Mouse (Mus musculus) spleen, postnatal 14 days (tissue): Measurements from ENCODE around the gene Csnk1e.

Experiments used
- DNase-seq, 2 experiments: peaks; one replicate each; pipeline ENCODE4 v3.0.0; 2021 to 2022; ENCODE audit warnings: low spot score in 2 of 2

The Csnk1e gene

DNA sequence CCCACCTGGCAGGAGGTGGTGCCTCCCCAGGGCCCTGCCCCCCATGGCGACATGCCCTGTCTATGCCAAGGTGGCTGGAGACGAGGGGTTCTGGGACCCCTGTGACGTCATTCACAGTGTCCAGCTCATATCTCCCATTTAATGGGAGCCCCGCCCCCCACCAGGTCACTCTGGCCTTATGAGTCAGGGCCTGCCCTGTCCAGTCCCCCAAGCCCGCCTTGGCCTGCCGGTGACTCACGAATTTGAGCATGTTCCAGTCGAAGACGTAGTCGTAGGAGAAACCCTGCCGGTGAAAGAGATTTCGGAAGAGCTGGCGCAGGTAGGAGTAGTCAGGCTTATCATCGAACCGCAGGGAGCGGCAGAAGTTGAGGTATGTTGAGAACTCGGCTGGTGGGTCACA lies 30.8 kb downstream of the Csnk1e start:
- no peak for DNase-seq

DNA sequence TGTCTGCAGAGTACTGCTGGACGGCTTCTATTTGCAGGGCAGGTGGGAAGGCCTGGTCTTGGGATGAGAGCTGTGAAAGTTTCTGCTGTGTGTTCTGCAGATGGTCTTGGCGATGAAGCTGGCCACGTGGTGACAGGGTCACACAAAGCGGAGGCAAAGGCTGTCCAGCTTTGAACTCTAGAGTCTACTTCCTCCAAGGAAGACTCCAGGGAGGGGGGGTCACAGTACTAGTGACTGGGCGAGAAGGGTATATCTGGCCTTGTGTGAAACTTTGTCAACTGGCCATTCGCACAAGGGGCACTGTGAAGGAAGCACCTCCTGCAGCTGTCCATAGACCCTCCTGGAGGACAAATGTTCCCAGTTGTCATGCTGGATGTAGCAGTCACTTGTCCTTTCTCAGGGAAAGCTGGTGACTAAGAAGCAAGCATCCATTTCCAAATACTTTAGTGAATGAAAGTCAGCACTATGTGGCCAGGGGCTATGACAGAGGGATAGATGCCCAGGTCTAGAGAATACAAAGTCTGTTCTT lies 32.6 kb downstream of the Csnk1e start:
- DNase-seq: no peak

DNA sequence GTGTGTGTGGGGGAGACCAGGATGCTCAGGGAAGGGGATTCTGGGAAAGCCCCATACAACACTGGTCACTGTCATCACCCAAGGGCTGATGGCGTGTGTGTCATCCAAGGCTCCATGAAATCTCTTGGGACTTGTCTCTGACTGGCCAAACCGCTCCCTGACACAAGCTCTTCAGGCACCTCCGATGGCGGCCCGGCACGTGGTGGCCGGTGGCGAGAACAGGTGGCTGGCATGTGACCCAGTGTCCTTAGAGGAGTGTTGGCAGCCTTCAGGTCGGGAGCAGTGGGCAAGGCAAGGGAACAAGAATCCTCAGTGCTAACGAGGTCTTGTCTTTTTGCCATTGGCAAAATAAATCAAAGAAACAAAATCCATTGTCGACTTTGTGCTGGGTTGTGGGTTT lies 36.7 kb downstream of the Csnk1e start:
- DNase-seq: no peak

DNA sequence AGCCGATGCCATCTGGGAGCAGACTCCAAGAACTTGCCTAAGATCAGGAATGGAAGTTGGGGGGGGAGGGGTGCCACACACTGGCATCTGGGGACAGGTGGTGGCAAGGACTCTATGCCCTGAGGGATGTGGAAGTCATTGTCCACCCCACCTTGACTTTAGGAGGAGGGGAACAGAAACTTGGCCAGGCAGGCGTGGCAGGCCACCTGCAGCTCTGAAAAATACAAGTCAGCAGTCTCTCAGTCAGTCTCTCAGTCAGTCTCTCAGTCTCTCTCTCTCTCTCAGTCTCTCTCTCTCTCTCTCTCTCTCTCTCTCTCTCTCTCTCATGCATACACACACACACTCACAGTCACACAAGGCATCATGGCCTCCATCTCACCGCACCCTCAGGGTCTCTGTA lies 37.1 kb downstream of the Csnk1e start:
- DNase-seq: no peak

DNA sequence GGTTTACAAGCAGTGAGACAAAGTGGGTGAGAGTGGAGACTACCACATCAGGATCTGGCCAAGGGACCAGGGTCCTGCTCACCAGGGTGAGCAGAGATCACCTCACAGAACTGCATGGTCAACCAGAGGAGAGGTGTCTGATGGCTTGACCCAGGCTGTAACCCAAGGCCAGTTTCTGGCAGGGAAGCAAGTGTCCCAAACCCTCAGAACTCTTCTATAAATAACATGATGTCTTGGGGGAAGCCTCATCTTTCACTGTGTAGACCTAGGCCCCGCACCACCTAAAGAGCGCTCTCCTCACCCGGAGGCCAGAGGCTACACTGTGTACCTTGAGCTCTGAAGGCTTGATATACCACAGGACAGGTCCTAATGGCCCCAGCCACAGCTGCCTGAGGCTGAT lies 38.0 kb downstream of the Csnk1e start:
- no peak for DNase-seq

DNA sequence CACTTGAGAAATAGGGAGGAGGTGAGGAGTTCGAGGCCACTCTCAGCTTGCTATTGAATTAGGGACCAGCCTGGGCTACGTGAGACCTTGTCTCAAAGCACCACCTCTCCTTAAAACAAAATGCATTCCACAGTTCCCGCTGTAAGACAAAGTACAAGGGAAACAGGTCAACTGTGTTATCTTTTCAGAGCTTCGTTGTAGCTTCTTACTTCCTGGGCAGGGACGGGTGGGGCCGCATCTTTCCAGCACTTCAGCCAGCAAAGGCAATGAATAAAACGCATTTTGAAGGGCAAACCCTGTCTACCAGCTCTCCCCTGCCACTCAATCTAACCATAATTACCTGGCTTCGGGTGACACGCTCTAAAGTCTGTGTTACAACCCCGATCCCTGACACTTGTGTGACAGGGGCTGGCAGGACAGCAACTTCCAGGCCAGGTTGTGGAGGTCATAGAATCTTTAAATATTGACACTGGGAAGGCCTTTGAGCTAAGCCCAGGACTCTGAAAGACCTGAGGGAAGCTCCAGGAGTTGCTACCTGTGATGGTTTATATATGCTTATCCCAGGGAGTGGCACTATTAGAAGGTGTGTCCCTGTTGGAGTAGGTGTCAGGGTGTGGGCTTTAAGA lies 38.8 kb downstream of the Csnk1e start:
- no peak for DNase-seq

DNA sequence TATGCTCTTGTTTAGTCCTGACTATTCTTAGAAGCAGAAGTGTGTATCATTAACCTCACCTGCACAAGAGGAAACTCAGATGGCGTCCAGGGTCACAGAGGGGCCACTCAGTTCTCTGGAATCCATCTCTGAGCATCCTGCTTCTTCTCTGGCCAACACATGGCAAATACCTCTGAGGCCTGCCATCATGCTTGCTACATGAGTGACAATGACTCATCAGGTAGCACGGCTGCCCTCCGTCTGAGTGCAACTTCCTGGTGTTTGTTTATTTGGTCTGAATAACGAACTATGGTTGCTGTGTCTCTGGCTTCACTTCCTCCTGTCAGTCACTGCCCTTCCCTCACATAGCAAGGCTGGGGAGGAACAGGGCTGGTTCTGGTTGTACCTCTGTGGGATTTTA lies 40.9 kb downstream of the Csnk1e start:
- no peak for DNase-seq

DNA sequence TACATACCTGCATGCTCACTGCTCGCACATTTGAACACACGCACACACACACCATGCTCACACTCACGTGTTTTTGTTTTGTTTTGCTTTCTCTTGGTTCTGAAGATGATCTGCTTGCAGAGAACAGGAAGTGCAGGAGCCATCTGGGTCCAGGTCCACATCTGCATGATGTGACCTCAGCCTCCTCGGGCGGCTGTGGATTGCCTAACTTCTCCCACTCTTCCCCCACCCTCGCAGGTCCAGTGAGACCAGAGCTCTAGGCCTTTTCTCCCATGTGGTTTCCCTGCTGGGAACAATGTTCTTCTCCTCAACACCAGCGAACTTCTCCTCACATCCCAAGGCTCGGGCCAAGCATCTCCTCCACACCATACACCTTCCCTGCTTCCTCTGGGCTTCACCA lies 41.6 kb downstream of the Csnk1e start:
- DNase-seq: no peak

DNA sequence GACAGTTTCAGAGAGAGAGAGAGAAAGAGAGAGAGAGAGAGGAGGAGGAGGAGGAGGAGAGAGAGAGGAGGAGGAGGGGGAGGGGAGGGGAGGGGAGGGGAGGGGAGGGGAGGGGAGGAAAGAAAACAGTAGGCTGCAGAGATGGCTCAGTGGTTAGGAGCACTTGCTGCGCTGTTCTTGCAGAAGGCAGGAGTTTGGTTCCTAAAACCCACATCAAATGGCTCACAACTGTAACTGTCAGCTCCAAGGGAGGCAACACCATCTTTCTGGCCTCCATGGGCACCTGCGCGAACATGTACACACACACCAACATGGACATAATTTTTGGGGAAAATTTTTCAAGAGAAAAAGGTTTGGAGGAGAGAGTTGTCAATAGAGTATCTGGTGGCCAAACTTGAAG lies 42.2 kb downstream of the Csnk1e start:
- no peak for DNase-seq

DNA sequence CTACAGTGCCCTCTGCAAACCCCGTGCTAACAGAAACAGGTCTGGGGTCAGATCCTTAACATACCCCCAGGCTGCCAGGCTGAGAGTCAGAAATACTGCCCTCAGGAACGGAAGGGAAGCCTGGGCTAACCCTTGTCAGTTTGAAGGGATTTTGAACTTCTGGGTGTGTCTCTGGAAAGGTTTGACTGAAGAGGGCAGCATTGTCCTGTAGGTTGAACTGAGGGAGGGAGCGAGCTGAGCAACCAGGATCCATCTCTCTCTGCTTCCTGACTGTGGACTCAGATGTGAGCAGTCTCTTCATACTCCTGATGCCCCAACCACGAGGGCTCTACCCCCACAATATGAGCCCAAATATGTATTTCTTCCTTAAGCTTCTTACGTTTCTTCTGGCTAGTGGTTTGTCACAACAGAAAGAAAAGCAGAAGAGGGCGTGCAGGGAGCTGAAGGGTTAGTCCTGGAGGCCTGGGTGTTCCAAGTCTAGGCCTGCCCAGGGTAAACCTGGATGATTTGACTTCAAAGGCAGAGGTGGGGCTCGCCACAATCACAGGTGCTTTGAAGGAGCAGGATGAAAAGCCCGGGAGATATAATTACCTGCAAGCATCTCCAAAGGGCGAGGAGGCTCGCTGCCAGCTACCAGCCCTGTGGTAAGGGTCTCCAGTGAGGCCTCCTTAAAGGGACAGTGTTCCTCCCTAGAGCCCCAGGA lies 43.9 kb downstream of the Csnk1e start:
- DNase-seq: no peak

DNA sequence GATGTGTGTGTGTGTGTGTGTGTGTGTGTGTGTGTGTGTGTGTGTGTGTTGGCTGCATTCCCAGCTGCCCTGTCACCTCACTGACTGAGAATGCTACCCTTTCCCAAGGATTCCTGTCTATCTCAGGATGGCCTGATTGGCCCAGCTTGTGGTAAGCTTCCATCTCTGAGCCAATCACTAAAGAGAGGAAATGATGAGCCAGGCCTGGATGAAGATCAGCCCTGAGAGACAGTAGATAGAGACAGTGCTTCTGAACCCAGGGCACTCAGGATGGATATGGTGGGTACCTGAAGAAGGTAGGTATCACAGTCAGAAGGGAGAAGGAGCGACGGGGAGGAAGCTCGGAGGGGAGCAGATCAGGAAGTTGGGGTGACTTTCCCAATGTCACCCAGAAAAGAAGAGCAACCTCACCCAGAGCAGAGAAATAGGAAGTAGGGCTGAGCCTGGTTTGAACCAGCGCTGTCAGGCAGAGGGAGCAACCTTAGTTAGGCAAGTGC lies 46.2 kb downstream of the Csnk1e start:
- no peak for DNase-seq

DNA sequence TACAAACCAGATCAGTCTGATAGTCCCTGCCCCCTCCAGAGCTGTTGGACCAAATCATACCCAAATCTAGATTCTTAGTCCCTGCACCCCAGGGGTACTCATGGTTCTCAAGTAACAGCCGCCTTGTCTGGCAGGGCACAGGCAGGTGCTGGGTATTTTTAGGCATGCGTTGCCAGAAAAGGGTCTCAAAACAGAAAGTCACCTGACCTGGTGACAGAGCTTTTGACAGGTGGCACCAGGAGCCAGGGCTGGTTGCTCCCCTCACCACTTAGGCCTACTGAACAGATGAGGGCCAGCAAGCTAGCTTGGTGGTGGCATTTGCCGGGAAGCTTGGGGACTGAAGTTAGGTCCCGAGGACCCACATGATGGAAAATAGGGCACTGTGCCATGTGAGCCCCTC lies 48.8 kb downstream of the Csnk1e start:
- DNase-seq: no peak

DNA sequence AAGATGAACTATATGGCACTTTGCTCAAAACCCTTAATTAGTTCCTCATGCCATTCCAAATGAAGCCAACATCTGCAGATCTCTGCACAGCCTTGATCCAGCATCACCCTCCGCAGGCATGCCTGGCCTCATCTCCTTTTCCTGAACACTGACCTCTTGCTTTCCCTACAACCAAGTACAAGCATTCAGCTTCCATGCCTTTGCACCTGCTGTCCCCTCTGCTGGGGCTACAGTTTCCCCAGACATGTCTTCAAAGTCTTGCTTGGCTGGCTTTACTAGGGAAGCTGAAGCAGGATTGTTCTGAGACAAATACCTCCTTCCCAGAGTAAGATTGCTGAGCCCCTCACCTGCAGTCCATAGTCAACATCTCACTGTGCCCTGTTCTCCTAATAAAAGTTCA lies 51.1 kb downstream of the Csnk1e start:
- no peak for DNase-seq

DNA sequence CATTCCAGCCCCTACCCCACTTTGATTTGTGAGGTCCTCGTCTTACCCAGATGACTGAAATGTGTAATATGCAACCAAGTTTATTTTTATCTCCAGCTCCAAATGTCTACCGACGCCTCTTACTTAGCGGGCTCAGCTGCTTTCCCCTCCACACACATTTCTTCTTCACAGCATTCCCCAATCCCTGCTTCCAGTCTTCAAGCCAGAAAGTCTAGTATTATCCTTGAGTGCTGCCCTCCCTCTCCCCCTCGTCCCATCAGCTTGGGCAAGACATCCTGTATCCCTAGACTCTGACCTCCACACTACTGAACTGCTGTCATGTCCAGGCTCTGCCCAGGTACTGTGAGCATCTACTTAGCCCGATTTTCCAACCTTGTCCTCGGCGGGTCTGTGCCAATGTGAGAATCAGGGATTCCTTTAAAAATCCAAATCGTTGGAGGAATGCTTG lies 51.6 kb downstream of the Csnk1e start:
- no peak for DNase-seq

DNA sequence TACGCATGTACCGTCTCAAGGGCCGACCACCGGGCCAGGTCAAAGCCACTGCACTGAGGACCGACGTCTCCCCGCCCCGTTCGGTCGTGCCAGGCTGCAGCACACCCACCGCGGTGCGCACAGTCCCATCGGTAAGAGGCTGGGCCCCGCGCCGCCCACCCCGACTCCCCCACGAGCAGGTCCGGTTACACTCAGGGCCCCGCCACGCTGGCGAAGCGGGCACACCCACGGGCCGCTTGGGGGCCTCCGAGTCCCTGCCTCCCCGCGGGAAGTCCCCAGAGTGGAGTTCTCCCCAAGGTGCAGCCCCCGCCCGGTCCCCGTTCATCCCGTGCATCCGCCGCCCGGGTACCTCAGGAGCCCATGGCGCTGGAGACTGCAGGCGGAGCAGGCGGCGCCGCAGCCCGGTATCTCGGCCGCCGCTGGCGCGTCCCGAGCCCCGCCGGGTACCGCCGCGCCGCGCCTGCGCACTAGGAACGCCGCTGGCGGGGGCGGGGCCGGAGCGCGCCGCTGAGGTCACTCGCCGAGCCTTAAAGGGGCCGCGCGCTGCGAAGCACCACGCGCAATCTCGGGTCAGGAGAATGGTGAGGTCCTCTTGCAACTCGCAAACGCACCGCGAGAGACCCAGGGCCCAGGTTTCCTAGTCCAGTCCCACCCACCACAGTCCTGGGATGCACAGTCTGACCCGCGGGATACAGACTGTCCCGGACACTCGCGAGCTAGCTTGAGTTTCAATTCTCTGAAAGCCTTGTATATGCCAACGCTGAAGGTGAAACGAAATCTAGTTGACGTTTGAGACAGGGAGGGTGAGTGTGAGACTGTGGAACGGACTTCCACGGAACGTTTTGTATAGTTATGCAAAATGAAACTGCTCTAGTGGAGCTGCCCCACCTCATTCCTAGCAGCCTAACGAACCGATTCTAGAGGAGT lies 52.3 kb downstream of the Csnk1e start, which contains the start of gene Tmem184b:
Gene Tmem184b, minus strand, starts transcription at position 734 of the 927 bp plus-strand sequence.
- DNase-seq: peak; percentile 67 to 80

DNA sequence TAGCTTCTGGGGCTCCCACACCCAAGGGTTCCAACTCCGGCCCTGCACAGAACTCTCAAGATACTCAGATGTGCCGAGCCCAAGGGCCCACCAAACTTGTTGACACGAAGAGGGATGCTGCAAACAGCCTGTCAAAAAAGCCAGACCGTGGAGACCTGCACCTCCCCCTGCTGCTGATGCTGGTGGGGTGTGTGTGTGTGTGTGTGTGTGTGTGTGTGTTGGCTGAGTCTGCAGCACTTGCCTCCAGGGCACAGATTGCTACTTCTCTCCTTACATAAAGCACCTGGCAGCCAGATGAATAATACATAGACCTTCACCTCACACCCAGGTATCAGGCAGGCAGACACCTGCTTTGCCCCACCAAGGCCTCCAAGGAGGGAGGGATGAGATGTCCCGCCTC lies 53.2 kb downstream of the Csnk1e start:
- DNase-seq: no peak

DNA sequence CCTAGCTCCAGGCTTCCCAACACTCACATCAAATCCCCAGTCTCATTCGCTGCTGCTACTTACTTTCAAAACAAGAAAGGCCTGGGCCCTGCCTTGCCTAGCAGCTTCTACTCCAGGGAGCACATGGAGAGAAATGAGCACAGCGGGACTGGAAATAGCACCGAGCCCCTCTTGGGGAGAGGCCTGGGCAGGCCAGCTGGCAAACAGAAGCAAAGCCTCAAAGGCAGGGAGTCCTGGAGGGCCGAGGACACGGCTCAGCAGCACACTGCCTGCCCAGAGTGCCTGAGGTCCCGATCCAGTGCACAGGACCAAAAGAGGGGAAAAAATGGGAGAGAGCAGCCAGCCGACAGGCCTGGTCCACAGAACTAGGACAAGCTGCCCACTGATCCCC lies 54.4 kb downstream of the Csnk1e start:
- DNase-seq: no peak

DNA sequence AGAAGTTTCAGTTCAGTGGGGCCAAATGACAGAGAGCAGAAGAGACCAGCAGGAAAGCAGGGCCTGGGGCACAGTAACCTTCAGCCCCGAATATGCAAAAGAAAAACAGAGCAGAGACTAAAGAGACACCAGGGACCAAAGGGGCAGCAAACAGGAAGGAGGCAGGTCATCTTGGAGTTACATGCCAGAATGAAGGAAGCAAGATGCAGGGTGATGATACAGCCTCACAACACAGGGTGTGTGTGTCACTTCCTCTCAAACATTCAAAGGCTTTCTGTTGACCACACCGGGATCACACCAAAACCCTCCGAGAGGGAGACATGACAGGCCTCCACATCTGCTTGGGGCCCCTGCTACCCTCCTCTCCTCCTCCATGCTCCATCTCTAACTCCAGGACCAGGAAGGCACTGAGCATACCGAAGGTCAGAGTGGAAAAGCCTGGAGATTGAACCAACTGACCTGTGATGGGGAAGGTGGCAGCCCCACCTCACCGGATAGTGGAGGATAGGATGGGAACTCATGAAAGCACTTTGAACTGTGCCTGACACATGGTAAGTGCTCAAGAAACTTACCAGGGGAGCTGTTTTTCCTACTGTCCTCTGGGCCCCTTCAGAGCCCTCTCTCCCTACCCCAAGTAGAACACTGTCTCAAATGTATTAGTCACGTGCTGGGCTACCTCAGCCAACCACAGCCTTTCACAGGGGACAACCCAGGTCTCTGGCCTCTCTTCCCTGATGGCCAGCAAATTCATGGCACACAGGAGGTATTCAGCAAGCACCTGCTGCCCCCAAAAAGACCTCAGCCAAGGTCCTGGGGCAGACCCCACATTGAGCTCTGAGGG lies 55.0 kb downstream of the Csnk1e start:
- no peak for DNase-seq

DNA sequence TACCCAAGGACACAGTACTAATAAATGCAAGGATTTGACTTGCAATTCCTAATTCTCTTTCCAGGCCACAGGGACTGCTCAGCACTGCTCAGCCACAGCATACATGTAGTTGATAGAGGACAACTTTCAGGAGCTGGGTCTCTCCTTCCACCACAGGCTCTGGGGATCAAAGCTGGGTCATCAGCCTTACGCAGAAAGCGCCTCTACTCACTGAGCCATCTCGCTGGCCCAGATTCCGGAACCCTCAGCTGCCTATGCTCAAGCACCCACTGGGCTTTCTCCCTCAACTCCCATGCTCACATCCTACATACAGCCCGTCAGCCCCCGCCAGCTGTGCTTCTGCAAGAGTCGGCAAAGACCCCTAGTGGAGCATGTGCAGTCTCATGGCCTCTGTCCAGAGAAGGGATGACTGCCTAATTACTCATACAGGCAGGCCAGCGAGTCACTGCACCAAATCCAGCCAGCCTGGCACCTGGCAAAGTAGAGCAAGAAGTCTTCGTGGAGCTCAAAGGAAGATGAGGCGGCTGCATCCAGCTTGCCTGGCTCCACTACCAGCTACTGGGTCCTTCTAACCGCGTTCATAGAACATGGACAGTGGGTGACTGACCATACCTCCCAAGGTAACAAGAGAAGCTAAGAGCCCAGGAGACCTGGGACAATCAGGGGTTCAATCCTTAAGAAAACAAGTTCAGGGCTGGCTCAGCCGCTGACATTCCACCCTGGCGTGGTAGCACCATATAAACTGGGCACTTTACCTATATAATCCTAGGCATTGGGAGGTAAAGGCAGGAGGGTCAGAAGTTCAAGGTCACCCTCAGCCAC lies 55.9 kb downstream of the Csnk1e start:
- no peak for DNase-seq

DNA sequence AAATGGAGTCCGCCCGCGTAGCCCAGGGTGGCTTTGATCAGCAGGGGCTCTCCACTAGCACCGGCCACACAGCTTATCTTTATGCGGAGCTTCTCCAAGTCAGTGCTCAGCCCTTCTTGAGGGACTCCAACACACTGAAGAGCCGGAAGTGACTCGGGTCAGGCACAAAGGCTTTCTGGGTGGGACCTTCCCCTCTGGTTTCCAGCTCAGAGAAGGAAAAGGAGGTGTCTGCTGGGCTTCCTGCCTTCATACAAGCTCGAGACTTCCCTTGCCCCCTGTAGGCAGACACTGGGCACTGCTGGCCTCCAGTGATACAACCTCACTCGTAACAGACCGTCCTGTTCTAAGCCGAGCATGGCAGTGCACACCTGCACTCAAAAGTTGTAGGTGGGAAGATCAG lies 58.6 kb downstream of the Csnk1e start:
- DNase-seq: peak in 1 of 2 experiments; percentile 24
